Mouse (Mus musculus): ENCODE results near the gene Polr2h. TPM values are rescaled to one million over a fixed set of nuclear protein-coding genes. Genes with fewer than 3 reads are reported as not detected.

The Polr2h gene
- total and polyA plus RNA-seq, 3 experiments, result 9.0 to 11.8 (median 9.0) TPM

DNA sequence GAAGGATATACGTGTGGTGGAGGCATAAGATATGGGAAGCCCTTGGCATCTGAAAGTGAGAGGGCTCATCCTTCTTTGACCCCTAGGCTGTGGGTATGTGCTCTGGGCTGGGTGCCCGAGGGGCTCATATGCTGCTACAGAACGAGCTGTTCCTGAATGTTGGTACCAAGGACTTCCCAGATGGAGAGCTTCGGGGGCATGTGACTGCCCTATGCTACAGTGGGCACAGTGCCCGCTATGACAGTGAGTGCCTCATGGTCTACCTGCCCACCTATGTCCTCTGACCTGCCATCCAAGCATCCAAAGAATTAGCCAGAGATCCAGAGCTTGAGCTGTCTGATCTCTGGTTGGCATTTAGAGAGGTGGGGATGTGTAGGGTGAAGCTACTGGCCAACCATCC lies 19.4 kb downstream of the Polr2h start:
- H3K9ac ChIP-seq (ENCODE audit: low read depth, low read length), result no peak overlapping the region
- no peak overlapping the region for H3K4me3 ChIP-seq
- intact Hi-C loops (cut with DNase I), result no loop called here
- no peaks in the 10 kb centered on the region for H3K79me2 ChIP-seq (replicated peaks; ENCODE audit: control insufficient read depth, insufficient read depth, low read length)
- peaks cover 2% of the 10 kb centered on the region; the same call in 1 of the 2 replicates for H3K27me3 ChIP-seq (ENCODE audit: control insufficient read depth, insufficient read depth, low read length)
- H3K27ac ChIP-seq, result no peak overlapping the region
- DNase-seq, result peak in 1 of 2 experiments; percentile 15
- no peaks in the 10 kb centered on the region; the same call in 1 of the 2 replicates for H3K4me1 ChIP-seq (ENCODE audit: control insufficient read depth, insufficient read depth, low read length)
- WGBS, result 79% methylated on average over 5 of the region's 5 CpGs
- no peak for TF ChIP-seq EP300 (IDR thresholded peaks at IDR 0.05; ENCODE audit: insufficient read depth, low read depth, low read length)
- TF ChIP-seq POLR2A (IDR thresholded peaks at IDR 0.05; ENCODE audit: insufficient read depth, low read depth, low read length), result no peak
- TF ChIP-seq CTCF (IDR thresholded peaks at IDR 0.05), result no peak
- no peaks in the 10 kb centered on the region for H3K36me3 ChIP-seq (ENCODE audit: control insufficient read depth, insufficient read depth, low read length)

DNA sequence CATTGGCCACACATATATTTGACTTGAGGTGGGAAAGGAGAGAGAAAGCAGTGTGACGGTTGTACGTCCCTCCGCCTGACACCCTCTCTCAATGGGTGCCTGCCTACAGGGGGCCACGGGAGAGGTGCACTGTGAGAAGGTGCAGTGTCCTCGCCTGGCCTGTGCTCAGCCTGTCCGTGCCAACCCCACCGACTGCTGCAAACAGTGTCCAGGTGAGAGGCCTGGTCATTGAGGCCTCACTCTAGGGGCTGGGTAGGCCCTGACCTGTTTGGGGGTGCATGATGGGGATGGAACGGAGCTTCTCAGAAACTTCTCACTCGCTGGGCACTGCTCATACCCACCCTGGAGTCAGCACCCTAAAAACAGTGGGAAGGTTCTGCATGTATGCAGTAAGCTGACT lies 22.4 kb downstream of the Polr2h start:
- Histone ChIP-seq H3K4me3 (no peak overlapping the region), H3K79me2 (replicated peaks; ENCODE audit: control insufficient read depth, insufficient read depth, low read length) (no peaks in the 10 kb centered on the region), H3K27me3 (ENCODE audit: control insufficient read depth, insufficient read depth, low read length) (no peaks in the 10 kb centered on the region; the same call in 1 of the 2 replicates), H3K36me3 (ENCODE audit: control insufficient read depth, insufficient read depth, low read length) (no peaks in the 10 kb centered on the region), H3K9ac (ENCODE audit: low read depth, low read length) (no peak overlapping the region), H3K27ac (no peak overlapping the region), H3K4me1 (ENCODE audit: control insufficient read depth, insufficient read depth, low read length) (no peaks in the 10 kb centered on the region)
- 87% methylated on average over 9 of the region's 9 CpGs for WGBS
- DNase-seq, result no peak
- no peak for TF ChIP-seq CTCF (IDR thresholded peaks at IDR 0.05)
- no peak for TF ChIP-seq POLR2A (IDR thresholded peaks at IDR 0.05; ENCODE audit: insufficient read depth, low read depth, low read length)
- no peak for TF ChIP-seq EP300 (IDR thresholded peaks at IDR 0.05; ENCODE audit: insufficient read depth, low read depth, low read length)
- intact Hi-C loops (cut with DNase I), result no loop called here

DNA sequence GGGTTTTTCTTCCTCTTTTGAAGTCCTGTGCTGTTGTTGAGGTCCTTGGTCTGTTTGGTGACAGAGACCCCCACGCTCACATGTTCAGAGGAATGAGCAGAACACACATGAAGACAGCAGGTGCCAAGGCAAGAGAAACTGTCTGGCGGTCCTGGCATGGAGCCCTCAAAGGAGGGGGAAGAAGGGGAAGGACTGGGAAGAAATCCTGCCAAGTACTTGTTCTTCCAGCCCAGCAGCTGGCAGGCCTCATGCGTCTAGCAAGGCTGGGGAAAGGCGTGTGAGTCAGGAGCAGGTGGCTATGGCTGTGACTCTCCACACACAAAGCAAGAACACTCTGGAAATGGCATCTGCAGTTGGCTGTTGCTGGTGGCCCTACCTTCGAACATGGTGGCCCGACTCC lies 29.2 kb downstream of the Polr2h start:
- no peak overlapping the region for H3K4me3 ChIP-seq
- no peaks in the 10 kb centered on the region for H3K79me2 ChIP-seq (replicated peaks; ENCODE audit: control insufficient read depth, insufficient read depth, low read length)
- 51% methylated on average over 6 of the region's 6 CpGs for WGBS
- no peak overlapping the region for H3K9ac ChIP-seq (ENCODE audit: low read depth, low read length)
- no peak for TF ChIP-seq POLR2A (IDR thresholded peaks at IDR 0.05; ENCODE audit: insufficient read depth, low read depth, low read length)
- peak; percentile 86 for TF ChIP-seq EP300 (IDR thresholded peaks at IDR 0.05; ENCODE audit: insufficient read depth, low read depth, low read length)
- TF ChIP-seq CTCF (IDR thresholded peaks at IDR 0.05), result no peak
- H3K27me3 ChIP-seq (ENCODE audit: control insufficient read depth, insufficient read depth, low read length), result no peaks in the 10 kb centered on the region
- no peak overlapping the region for H3K27ac ChIP-seq
- no peaks in the 10 kb centered on the region for H3K36me3 ChIP-seq (ENCODE audit: control insufficient read depth, insufficient read depth, low read length)
- intact Hi-C loops (cut with DNase I), result no loop called here
- peak; percentile 80 to 85 for DNase-seq
- no peaks in the 10 kb centered on the region; the same call in 1 of the 2 replicates for H3K4me1 ChIP-seq (ENCODE audit: control insufficient read depth, insufficient read depth, low read length)

DNA sequence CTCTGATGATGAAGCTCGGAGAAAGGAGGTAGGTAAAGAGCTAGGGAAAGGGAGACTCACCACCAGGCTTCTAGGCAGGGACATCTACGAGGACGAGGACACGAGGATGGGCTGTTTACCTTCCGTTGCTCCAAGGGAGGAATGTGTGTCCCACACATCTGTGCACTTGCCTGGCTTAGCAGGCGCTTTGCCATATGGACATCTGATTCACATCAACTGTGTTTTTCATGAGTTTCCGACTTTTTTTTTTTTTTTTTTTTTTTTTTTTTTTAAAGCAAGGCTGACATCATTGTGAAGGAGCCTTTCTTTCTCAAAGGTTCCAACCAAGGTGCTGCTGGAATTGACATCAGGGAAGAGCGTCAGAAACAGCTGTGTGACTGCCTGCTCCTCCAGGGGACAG lies 33.1 kb downstream of the Polr2h start:
- Histone ChIP-seq H3K36me3 (ENCODE audit: control insufficient read depth, insufficient read depth, low read length) (no peaks in the 10 kb centered on the region), H3K9ac (ENCODE audit: low read depth, low read length) (no peak overlapping the region), H3K27ac (no peak overlapping the region), H3K79me2 (replicated peaks; ENCODE audit: control insufficient read depth, insufficient read depth, low read length) (no peaks in the 10 kb centered on the region), H3K27me3 (ENCODE audit: control insufficient read depth, insufficient read depth, low read length) (no peaks in the 10 kb centered on the region), H3K4me1 (ENCODE audit: control insufficient read depth, insufficient read depth, low read length) (no peaks in the 10 kb centered on the region; the same call in 1 of the 2 replicates), H3K4me3 (no peak overlapping the region)
- 41% methylated on average over 8 of the region's 8 CpGs for WGBS
- intact Hi-C loops (cut with DNase I), result no loop called here
- DNase-seq, result no peak
- TF ChIP-seq POLR2A (IDR thresholded peaks at IDR 0.05; ENCODE audit: insufficient read depth, low read depth, low read length), result no peak
- TF ChIP-seq CTCF (IDR thresholded peaks at IDR 0.05), result no peak
- no peak for TF ChIP-seq EP300 (IDR thresholded peaks at IDR 0.05; ENCODE audit: insufficient read depth, low read depth, low read length)

DNA sequence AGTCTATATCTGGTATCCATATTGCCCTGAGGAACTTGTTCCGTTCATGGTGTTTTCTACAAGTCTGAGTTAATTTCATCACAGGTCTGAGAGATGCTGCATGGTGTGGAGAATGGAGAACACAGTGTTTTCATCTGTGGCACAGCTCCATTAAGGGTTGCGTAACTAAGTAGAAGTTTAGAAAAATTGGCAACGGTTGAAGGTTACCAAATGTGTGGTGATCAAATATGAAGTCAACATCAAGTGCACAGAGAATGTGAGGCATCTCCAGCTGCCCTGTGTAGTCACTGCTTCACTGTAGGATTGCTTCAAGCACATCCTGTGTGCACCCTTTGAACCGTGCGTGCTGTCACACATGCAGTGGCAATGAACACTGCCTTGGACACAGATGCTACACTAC lies 38.6 kb downstream of the Polr2h start:
- TF ChIP-seq POLR2A (IDR thresholded peaks at IDR 0.05; ENCODE audit: insufficient read depth, low read depth, low read length) (no peak), CTCF (IDR thresholded peaks at IDR 0.05) (no peak), EP300 (IDR thresholded peaks at IDR 0.05; ENCODE audit: insufficient read depth, low read depth, low read length) (no peak)
- Histone ChIP-seq H3K4me3 (no peak overlapping the region), H3K36me3 (ENCODE audit: control insufficient read depth, insufficient read depth, low read length) (no peaks in the 10 kb centered on the region), H3K4me1 (ENCODE audit: control insufficient read depth, insufficient read depth, low read length) (no peaks in the 10 kb centered on the region; the same call in 1 of the 2 replicates), H3K27ac (no peak overlapping the region), H3K9ac (ENCODE audit: low read depth, low read length) (no peak overlapping the region), H3K27me3 (ENCODE audit: control insufficient read depth, insufficient read depth, low read length) (no peaks in the 10 kb centered on the region), H3K79me2 (replicated peaks; ENCODE audit: control insufficient read depth, insufficient read depth, low read length) (no peaks in the 10 kb centered on the region)
- peak in 1 of 2 experiments; percentile 51 for DNase-seq
- intact Hi-C loops (cut with DNase I), result no loop called here
- 74% methylated on average over 5 of the region's 5 CpGs for WGBS

DNA sequence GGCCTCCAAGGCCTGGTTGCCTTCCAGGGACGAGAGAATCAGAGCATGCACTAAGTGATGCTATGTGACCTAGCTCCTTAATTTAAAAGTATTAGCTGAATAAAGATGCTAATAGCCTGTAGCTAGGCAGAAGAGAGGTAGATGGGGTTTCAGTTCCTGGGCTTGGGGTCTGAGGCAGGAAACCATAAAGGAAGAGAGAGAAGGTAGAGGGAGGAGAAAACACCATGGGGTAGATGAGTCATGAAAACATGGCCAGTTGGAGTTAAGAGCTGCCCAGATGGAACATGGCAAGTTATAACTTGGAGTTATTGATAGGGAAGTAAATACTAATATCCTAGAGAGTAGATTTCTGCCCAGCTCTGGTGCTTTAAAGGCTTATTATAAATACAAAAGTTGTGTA lies 39.9 kb downstream of the Polr2h start:
- WGBS, result 63% methylated on average over 1 of the region's 1 CpGs
- H3K9ac ChIP-seq (ENCODE audit: low read depth, low read length), result no peak overlapping the region

More for the DNA sequence above, 39.9 kb downstream of the Polr2h start:
- no peaks in the 10 kb centered on the region for H3K36me3 ChIP-seq (ENCODE audit: control insufficient read depth, insufficient read depth, low read length)
- DNase-seq, result no peak
- no peaks in the 10 kb centered on the region for H3K79me2 ChIP-seq (replicated peaks; ENCODE audit: control insufficient read depth, insufficient read depth, low read length)
- H3K4me1 ChIP-seq (ENCODE audit: control insufficient read depth, insufficient read depth, low read length), result no peaks in the 10 kb centered on the region; the same call in 1 of the 2 replicates
- intact Hi-C loops (cut with DNase I), result no loop called here
- H3K27ac ChIP-seq, result no peak overlapping the region
- no peak overlapping the region for H3K4me3 ChIP-seq
- no peak for TF ChIP-seq CTCF (IDR thresholded peaks at IDR 0.05)
- no peak for TF ChIP-seq EP300 (IDR thresholded peaks at IDR 0.05; ENCODE audit: insufficient read depth, low read depth, low read length)
- TF ChIP-seq POLR2A (IDR thresholded peaks at IDR 0.05; ENCODE audit: insufficient read depth, low read depth, low read length), result no peak
- H3K27me3 ChIP-seq (ENCODE audit: control insufficient read depth, insufficient read depth, low read length), result no peaks in the 10 kb centered on the region
